Mouse (Mus musculus): ENCODE data around the gene Gm5640.
"Not testable (repeated sequence)": the region's sequence is repeated elsewhere in the genome, so short reads cannot be mapped to it uniquely, and the experiment has no call there.

The Gm5640 gene

GRCm38 (mm10) chrX:74645466-74646323 lies at the start of gene Gm5640:
TSS of gene Gm5640 (minus strand) at chrX:74645635.
- in situ Hi-C loops (cut with MseI, MboI) = not testable (repeated sequence)

GRCm38 (mm10) chrX:74646393-74646792 lies 958 bp upstream of the Gm5640 start:
- in situ Hi-C loops (cut with MseI, MboI) = not testable (repeated sequence)

GRCm38 (mm10) chrX:74592379-74592778 lies 53.1 kb downstream of the Gm5640 start, which contains the start of gene Olfr1325:
TSS of gene Olfr1325 (plus strand) at chrX:74592679.
- in situ Hi-C loops (cut with MseI, MboI) = no loop called here

Data from mouse trophoblast stem cell (cell line).